Mouse (Mus musculus): ENCODE results near the gene Mterf1b.

Mterf1b gene

GRCm38 (mm10) chr5:4245004-4245403 lies 52.8 kb downstream of the Mterf1b start:
- in situ Hi-C loops (cut with MboI): no loop called here

- in situ Hi-C loops (cut with MboI): no loop called here
Measured at GRCm38 (mm10) chr5:4246095-4246494, 53.9 kb downstream of the Mterf1b start.
